Mouse (Mus musculus) thymus, adult 2 months (tissue): ENCODE measurements around the gene Zfp51. TPM values are rescaled to one million over a fixed set of nuclear protein-coding genes. Genes with fewer than 3 reads are reported as not detected.
"Not testable (repeated sequence)": the region's sequence is repeated elsewhere in the genome, so short reads cannot be mapped to it uniquely, and the experiment has no call there.

ENCODE experiments used
- DNase-seq: peaks from one replicate; pipeline ENCODE4 v3.0.0; 2021
- H3K27ac ChIP-seq: fragments of 200-500 bp; 2 replicates; pipeline ENCODE4 v1.5.1; 2012; ENCODE audit warnings: low read length, control low read depth; ENCODE audit not compliant: control insufficient read depth, insufficient read depth
- H3K27me3 ChIP-seq: fragments of 200-500 bp; 2 replicates; pipeline ENCODE4 v1.6.1; 2012; ENCODE audit warnings: mild to moderate bottlenecking, low read length, moderate library complexity, mixed read lengths; ENCODE audit not compliant: control insufficient read depth, insufficient read depth
- H3K36me3 ChIP-seq: fragments of 200-500 bp; 2 replicates; pipeline ENCODE4 v1.6.1; 2012; ENCODE audit warnings: mild to moderate bottlenecking, low read length, moderate library complexity; ENCODE audit not compliant: control insufficient read depth, insufficient read depth
- H3K4me1 ChIP-seq: fragments of 200-500 bp; replicated peaks from 2 replicates; pipeline ENCODE4 v1.6.1; 2012; ENCODE audit warnings: low read length; ENCODE audit not compliant: control insufficient read depth, insufficient read depth
- H3K4me3 ChIP-seq: fragments of 200-500 bp; 2 replicates; pipeline ENCODE4 v1.5.1; 2012; ENCODE audit warnings: mild to moderate bottlenecking, low read length, control low read depth, moderate library complexity; ENCODE audit not compliant: control insufficient read depth, insufficient read depth
- CTCF ChIP-seq: fragments of 200-500 bp; IDR thresholded peaks from 2 replicates; pipeline ENCODE4 v1.5.1; 2012; ENCODE audit warnings: mild to moderate bottlenecking, control low read depth, low read length, moderate library complexity, borderline replicate concordance; ENCODE audit not compliant: control insufficient read depth, poor library complexity, insufficient read depth; ENCODE audit errors: extremely low read depth
- POLR2A ChIP-seq: fragments of 200-500 bp; IDR thresholded peaks from 2 replicates; pipeline ENCODE4 v1.6.1; 2012; ENCODE audit warnings: mild to moderate bottlenecking, low read length, control low read depth, moderate library complexity; ENCODE audit not compliant: control insufficient read depth, poor library complexity, insufficient read depth; ENCODE audit errors: extremely low read depth
- WGBS: fragments of 180-500 bp; shearing (Covaris S2); methylation state at CpG from one replicate; pipeline ENCODE4 v1.1.7; 2018; 5-methylcytosine and 5-hydroxymethylcytosine counted together
- polyA plus RNA-seq: library from polyadenylated mRNA; depleted of rRNA; stranded (reverse); fragments of >200 nt; gene quantifications from 2 replicates; pipeline ENCODE4 v1.2.3, GENCODE M21; 2012; rRNA removed

The Zfp51 gene
- polyA plus RNA-seq: 2.0 and 2.7 TPM in 2 replicates

DNA sequence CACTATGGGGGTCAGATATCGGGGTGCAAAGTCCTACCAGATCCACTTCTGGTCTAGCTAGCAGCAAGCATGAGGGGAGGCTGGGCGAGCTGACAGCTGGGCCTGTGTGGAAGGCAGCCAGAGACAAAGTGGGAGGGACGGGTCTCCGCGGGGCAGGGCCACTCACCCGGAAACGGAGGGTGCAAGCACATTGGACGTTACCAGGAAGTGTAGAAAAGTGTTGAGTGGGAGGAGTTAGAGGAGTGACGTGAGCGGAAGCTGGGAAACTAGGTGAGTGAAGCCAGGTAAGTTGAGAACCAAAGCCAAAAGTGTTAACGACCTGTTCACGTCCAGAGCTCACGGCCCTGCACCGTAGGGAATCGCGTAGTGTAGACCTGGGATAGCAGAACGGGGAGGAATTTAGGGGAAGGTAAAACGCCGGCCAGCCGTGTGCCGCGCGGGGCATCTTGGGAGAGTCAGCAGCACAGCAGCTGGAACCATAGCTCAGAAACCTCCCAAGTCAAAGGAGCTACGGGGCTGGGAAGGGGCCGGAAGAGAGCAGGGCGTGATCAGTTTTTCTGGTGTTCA lies at the start of gene Zfp51:
Zfp51 (plus strand) TSS at position 237 of the 567 bp plus-strand sequence.
- TF ChIP-seq POLR2A: peak; percentile 87
- 0 out of 2 replicates have a peak, but pooled peaks have one; percentile 29 for TF ChIP-seq CTCF
- WGBS: under 1% methylated on average over 26 of the region's 26 CpGs

GRCm38 (mm10) chr17:21422664-21423599 lies 27.2 kb upstream of the Zfp51 start, which contains the start of gene Zfp54:
TSS of gene Zfp54 (plus strand) at chr17:21423227.
- H3K27ac ChIP-seq: peak within 1 kb of the TSS; percentile 96
- no peaks in the 10 kb centered on the region for H3K27me3 ChIP-seq
- peak within 1 kb of the TSS; percentile 82 for H3K4me3 ChIP-seq
- peak; percentile 81 for DNase-seq
- H3K36me3 ChIP-seq: no peaks in the 10 kb centered on the region
- H3K4me1 ChIP-seq: no peaks in the 10 kb centered on the region
- under 1% methylated on average over 22 of the region's 22 CpGs for WGBS
- TF ChIP-seq POLR2A: peak; percentile 34; the same call in 1 of the 2 replicates
- TF ChIP-seq CTCF: no peak

More for the DNA sequence above, at the start of gene Zfp51:
- peaks cover 3% of the 10 kb centered on the region for H3K4me1 ChIP-seq
- peak; percentile 92 for DNase-seq
- no peaks in the 10 kb centered on the region for H3K36me3 ChIP-seq
- peak within 1 kb of the TSS; percentile 92 for H3K27ac ChIP-seq
- H3K27me3 ChIP-seq: no peaks in the 10 kb centered on the region
- peak within 1 kb of the TSS; percentile 97 for H3K4me3 ChIP-seq

GRCm38 (mm10) chr17:21438806-21439400 lies 11.3 kb upstream of the Zfp51 start:
- not testable (repeated sequence) for H3K36me3 ChIP-seq, H3K4me3 ChIP-seq, H3K27ac ChIP-seq, H3K4me1 ChIP-seq, DNase-seq, H3K27me3 ChIP-seq
- WGBS: 93% methylated on average over 9 of the region's 9 CpGs

DNA sequence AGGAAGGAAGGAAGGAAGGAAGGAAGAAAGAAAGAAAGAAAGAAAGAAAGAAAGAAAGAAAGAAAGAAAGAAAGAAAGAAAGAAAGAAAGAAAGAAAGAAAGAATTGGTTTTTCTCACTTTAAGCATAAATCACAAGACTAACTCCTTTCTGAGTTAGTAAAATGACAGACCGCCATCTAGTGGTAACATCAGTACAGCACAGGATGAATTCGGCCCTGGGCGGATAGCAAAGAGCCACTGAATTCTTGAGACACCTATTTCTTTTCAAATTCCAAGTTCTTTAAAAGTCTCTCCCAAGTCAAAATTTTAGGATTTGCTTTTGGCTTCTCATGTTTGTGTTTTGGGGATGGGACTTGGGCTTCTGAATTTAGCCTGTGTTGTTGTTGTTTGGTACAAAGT lies 505 bp upstream of the Zfp51 start:
- TF ChIP-seq CTCF: no peak
- no peak for TF ChIP-seq POLR2A
- Histone ChIP-seq H3K36me3 (no peaks in the 10 kb centered on the region), H3K4me3 (peak overlapping the region; percentile 97), H3K27ac (peak overlapping the region; percentile 66), H3K4me1 (peaks cover 3% of the 10 kb centered on the region), H3K27me3 (no peaks in the 10 kb centered on the region)
- WGBS: 3% methylated on average over 3 of the region's 3 CpGs
- DNase-seq: peak; percentile 79

DNA sequence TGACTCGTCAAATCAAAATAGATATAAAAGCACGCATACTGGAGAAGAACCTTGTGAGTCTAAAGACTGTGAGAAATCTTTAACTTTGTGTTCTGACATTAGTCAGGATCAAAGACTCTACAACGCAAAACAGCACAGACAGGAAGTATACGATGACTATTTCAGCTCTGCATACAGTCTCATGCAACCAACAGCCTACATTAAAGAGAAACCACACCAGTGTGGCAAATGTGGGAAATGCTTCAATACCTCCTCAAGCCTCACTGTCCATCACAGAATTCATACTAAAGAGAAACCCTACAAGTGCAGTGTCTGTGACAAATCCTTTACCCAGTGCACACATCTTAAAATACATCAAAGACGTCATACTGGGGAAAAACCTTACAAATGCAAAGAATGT lies 13.4 kb downstream of the Zfp51 start:
- TF ChIP-seq POLR2A: no peak
- TF ChIP-seq CTCF: no peak
- no peak for DNase-seq
- Histone ChIP-seq H3K4me1 (no peaks in the 10 kb centered on the region), H3K27me3 (no peaks in the 10 kb centered on the region), H3K36me3 (peaks cover 42% of the 10 kb centered on the region), H3K4me3 (no peak overlapping the region), H3K27ac (no peak overlapping the region)
- 23% methylated on average over 5 of the region's 5 CpGs for WGBS

- Histone ChIP-seq H3K4me1 (peaks cover 7% of the 10 kb centered on the region), H3K27me3 (no peaks in the 10 kb centered on the region), H3K4me3 (no peak overlapping the region), H3K36me3 (no peaks in the 10 kb centered on the region), H3K27ac (no peak overlapping the region)
- no peak for DNase-seq
- 58% methylated on average over 3 of the region's 3 CpGs for WGBS
- TF ChIP-seq CTCF: no peak
- TF ChIP-seq POLR2A: no peak
Measured at GRCm38 (mm10) chr17:21472032-21472652, 22.0 kb downstream of the Zfp51 start.
